Mouse (Mus musculus): Measurements from ENCODE around the gene Drosha. TPM values are rescaled to one million over a fixed set of nuclear protein-coding genes. Genes with fewer than 3 reads are reported as not detected.

Gene Drosha
- polyA plus RNA-seq, 1 experiment from 2014 or later, result 66.8 TPM

GRCm38 (mm10) chr15:12876266-12876665 lies 51.7 kb downstream of the Drosha start:
- 98% methylated on average over 2 of the region's 2 CpGs for WGBS
- H3K9me3 ChIP-seq, result no peaks in the 10 kb centered on the region
- H3K4me1 ChIP-seq (replicated peaks), result no peaks in the 10 kb centered on the region
- peaks cover 90% of the 10 kb centered on the region for H3K36me3 ChIP-seq
- H3K27me3 ChIP-seq (ENCODE audit: insufficient read depth, poor library complexity, severe bottlenecking), result no peaks in the 10 kb centered on the region
- H3K27ac ChIP-seq, result no peak overlapping the region
- H3K4me3 ChIP-seq, result no peak overlapping the region
- DNase-seq (ENCODE audit: low spot score), result no peak

DNA sequence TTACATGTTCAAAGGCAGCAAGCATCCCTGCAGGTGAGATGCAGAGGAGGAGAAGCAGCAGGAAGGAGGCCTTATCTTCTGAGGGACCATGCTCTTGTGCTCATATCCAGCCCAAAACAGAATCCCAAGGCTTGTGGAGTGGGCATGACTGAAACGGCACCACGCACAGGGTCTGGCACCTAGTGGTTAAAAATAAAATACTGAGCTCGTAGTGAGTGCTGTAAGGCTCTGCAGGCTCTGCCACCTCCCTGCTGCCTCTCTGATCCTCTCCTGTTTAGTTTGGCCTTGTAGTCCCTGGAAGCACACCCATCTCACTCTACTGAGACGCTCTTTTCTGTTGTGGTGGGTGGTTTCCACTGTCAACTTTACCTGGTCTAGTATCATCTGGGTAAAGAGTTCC lies 52.3 kb downstream of the Drosha start:
- no peak for DNase-seq (ENCODE audit: low spot score)
- no peak overlapping the region for H3K27ac ChIP-seq
- peaks cover 90% of the 10 kb centered on the region for H3K36me3 ChIP-seq
- H3K4me3 ChIP-seq, result no peak overlapping the region
- no peaks in the 10 kb centered on the region for H3K27me3 ChIP-seq (ENCODE audit: insufficient read depth, poor library complexity, severe bottlenecking)
- 95% methylated on average over 4 of the region's 4 CpGs for WGBS
- no peaks in the 10 kb centered on the region for H3K4me1 ChIP-seq (replicated peaks)
- H3K9me3 ChIP-seq, result no peaks in the 10 kb centered on the region

- WGBS, result 95% methylated on average over 12 of the region's 12 CpGs
These were observed 53.3 kb downstream of the Drosha start for GRCm38 (mm10) chr15:12877934-12878333.

DNA sequence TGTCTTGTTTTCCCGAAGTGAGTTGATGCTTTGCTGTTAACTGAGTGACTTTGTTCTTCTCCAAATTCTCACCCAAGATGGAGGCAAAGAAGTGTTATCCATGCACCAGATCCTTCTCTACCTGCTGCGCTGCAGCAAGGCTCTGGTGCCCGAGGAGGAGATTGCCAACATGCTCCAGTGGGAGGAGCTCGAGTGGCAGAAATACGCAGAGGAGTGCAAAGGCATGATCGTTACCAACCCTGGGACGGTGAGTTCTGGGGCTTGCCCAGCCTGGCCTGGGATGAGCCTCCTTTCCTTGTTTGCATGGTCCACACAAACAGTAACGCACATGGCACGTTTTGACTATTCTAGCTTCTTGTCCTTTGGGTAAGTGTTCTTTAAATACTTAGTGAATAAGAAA lies 54.0 kb downstream of the Drosha start:
- no peak overlapping the region for H3K4me3 ChIP-seq
- no peaks in the 10 kb centered on the region for H3K4me1 ChIP-seq (replicated peaks)
- H3K27ac ChIP-seq, result no peak overlapping the region
- H3K9me3 ChIP-seq, result no peaks in the 10 kb centered on the region
- 93% methylated on average over 9 of the region's 9 CpGs for WGBS
- H3K27me3 ChIP-seq (ENCODE audit: insufficient read depth, poor library complexity, severe bottlenecking), result no peaks in the 10 kb centered on the region
- no peak for DNase-seq (ENCODE audit: low spot score)
- H3K36me3 ChIP-seq, result peaks cover 96% of the 10 kb centered on the region

More at GRCm38 (mm10) chr15:12877934-12878333, 53.3 kb downstream of the Drosha start:
- no peak for DNase-seq (ENCODE audit: low spot score)
- Histone ChIP-seq H3K27ac (no peak overlapping the region), H3K4me1 (replicated peaks) (no peaks in the 10 kb centered on the region), H3K4me3 (no peak overlapping the region), H3K9me3 (no peaks in the 10 kb centered on the region), H3K27me3 (ENCODE audit: insufficient read depth, poor library complexity, severe bottlenecking) (no peaks in the 10 kb centered on the region), H3K36me3 (peaks cover 96% of the 10 kb centered on the region)

- Histone ChIP-seq H3K4me3 (no peak overlapping the region), H3K4me1 (replicated peaks) (no peaks in the 10 kb centered on the region), H3K27ac (no peak overlapping the region), H3K9me3 (no peaks in the 10 kb centered on the region), H3K27me3 (ENCODE audit: insufficient read depth, poor library complexity, severe bottlenecking) (no peaks in the 10 kb centered on the region), H3K36me3 (peaks cover 97% of the 10 kb centered on the region)
- no peak for DNase-seq (ENCODE audit: low spot score)
- 95% methylated on average over 8 of the region's 8 CpGs for WGBS
These were observed 55.3 kb downstream of the Drosha start for GRCm38 (mm10) chr15:12879937-12880336.

DNA sequence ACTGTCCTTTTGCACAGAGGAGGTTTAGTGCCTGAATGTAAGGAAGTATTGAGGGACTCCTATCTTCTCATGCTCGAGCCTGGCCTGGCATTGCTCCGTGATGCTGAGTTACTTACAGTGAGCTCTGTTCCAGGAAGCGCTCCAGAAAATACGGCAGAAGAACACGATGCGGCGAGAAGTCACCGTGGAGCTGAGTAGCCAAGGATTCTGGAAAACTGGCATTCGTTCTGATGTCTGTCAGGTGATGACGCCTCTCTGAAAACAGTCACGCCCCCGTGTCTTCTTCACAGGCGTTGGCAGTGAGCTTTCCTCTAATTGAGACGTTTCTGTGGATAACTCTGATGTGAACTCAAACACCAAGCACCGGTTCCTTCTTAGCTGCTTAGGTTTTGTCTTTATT lies 60.2 kb downstream of the Drosha start:
- no peak overlapping the region for H3K27ac ChIP-seq
- no peaks in the 10 kb centered on the region for H3K27me3 ChIP-seq (ENCODE audit: insufficient read depth, poor library complexity, severe bottlenecking)
- no peaks in the 10 kb centered on the region for H3K9me3 ChIP-seq
- peaks cover 99% of the 10 kb centered on the region for H3K36me3 ChIP-seq
- WGBS, result 94% methylated on average over 15 of the region's 15 CpGs
- no peak for DNase-seq (ENCODE audit: low spot score)
- no peaks in the 10 kb centered on the region for H3K4me1 ChIP-seq (replicated peaks)
- H3K4me3 ChIP-seq, result no peak overlapping the region

- Histone ChIP-seq H3K4me1 (replicated peaks) (no peaks in the 10 kb centered on the region), H3K9me3 (no peaks in the 10 kb centered on the region), H3K27me3 (ENCODE audit: insufficient read depth, poor library complexity, severe bottlenecking) (no peaks in the 10 kb centered on the region), H3K27ac (no peak overlapping the region), H3K4me3 (no peak overlapping the region), H3K36me3 (peaks cover 99% of the 10 kb centered on the region)
- DNase-seq (ENCODE audit: low spot score), result no peak
- WGBS, result 96% methylated on average over 11 of the region's 11 CpGs
These were observed 60.7 kb downstream of the Drosha start for GRCm38 (mm10) chr15:12885361-12885760.

DNA sequence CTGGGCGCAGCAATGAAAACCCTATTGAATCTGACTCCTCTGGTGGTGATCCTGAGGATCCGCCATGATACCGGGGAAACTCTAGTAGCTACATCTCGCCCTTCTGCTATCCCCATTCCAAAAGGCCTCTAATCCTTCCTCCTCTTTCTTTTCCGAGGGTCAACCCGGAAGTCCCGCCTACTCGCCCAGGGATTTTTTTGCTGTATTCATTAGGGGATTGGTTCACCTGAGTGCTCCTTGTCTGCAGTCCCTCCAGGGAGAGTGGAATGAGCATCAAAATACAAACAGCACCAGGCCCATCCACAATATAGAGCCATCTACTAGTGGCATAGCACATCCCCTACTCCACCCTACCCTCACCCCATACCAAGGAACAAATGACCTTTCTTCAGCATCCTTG lies 62.6 kb downstream of the Drosha start:
- Histone ChIP-seq H3K27ac (no peak overlapping the region), H3K9me3 (no peaks in the 10 kb centered on the region), H3K36me3 (peaks cover 100% of the 10 kb centered on the region), H3K27me3 (ENCODE audit: insufficient read depth, poor library complexity, severe bottlenecking) (no peaks in the 10 kb centered on the region), H3K4me1 (replicated peaks) (no peaks in the 10 kb centered on the region), H3K4me3 (no peak overlapping the region)
- WGBS, result 95% methylated on average over 8 of the region's 8 CpGs
- DNase-seq (ENCODE audit: low spot score), result no peak

- Histone ChIP-seq H3K9me3 (no peaks in the 10 kb centered on the region), H3K4me1 (replicated peaks) (no peaks in the 10 kb centered on the region), H3K4me3 (no peak overlapping the region), H3K27ac (no peak overlapping the region), H3K27me3 (ENCODE audit: insufficient read depth, poor library complexity, severe bottlenecking) (no peaks in the 10 kb centered on the region), H3K36me3 (peaks cover 95% of the 10 kb centered on the region)
- DNase-seq (ENCODE audit: low spot score), result no peak
- WGBS, result 91% methylated on average over 4 of the region's 4 CpGs
These were observed 63.7 kb downstream of the Drosha start for GRCm38 (mm10) chr15:12888312-12888711.

DNA sequence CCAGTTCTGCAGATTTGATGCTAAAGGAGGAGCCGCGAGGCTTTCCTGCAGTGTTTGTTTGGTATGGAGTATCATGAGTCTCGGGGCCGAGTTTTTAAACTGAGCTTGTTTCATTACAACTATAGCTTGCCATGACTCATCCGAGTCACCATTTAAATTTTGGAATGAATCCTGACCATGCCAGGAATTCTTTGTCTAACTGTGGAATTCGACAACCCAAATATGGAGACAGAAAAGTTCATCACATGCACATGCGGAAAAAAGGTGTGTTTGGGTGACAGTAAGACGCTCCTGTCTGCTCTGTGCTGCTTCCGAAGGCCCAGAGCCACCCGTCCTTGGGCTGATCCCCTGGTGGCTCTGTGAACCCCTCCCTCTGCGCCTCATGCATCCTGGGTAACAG lies 65.3 kb downstream of the Drosha start:
- Histone ChIP-seq H3K9me3 (no peaks in the 10 kb centered on the region), H3K4me3 (no peak overlapping the region), H3K4me1 (replicated peaks) (no peaks in the 10 kb centered on the region), H3K27me3 (ENCODE audit: insufficient read depth, poor library complexity, severe bottlenecking) (no peaks in the 10 kb centered on the region), H3K27ac (no peak overlapping the region), H3K36me3 (peaks cover 95% of the 10 kb centered on the region)
- no peak for DNase-seq (ENCODE audit: low spot score)
- 95% methylated on average over 11 of the region's 11 CpGs for WGBS

DNA sequence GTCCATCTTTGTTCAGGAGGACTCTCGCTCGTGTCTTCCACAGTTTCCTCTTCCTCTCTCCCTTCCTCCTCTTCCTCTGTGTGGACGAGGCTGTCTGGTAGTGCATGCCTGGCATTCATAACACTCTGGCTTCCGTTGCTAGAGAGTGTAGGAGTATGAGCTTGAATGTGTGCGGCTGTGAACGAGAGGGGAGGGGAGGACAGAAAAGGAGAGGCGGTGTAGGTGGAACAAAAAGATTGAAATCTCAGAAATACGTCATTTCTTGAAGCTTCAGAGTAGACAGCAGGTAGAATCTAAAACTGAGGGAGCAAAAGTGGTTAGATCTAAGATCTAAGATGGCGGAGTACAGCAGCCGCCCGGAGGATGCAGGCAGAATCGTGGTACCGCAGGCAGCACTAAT lies 70.8 kb downstream of the Drosha start:
- 95% methylated on average over 13 of the region's 13 CpGs for WGBS
- H3K4me1 ChIP-seq (replicated peaks), result no peaks in the 10 kb centered on the region
- H3K4me3 ChIP-seq, result no peak overlapping the region
- H3K9me3 ChIP-seq, result no peaks in the 10 kb centered on the region
- no peak for DNase-seq (ENCODE audit: low spot score)
- peaks cover 92% of the 10 kb centered on the region for H3K36me3 ChIP-seq
- H3K27me3 ChIP-seq (ENCODE audit: insufficient read depth, poor library complexity, severe bottlenecking), result no peaks in the 10 kb centered on the region
- no peak overlapping the region for H3K27ac ChIP-seq

DNA sequence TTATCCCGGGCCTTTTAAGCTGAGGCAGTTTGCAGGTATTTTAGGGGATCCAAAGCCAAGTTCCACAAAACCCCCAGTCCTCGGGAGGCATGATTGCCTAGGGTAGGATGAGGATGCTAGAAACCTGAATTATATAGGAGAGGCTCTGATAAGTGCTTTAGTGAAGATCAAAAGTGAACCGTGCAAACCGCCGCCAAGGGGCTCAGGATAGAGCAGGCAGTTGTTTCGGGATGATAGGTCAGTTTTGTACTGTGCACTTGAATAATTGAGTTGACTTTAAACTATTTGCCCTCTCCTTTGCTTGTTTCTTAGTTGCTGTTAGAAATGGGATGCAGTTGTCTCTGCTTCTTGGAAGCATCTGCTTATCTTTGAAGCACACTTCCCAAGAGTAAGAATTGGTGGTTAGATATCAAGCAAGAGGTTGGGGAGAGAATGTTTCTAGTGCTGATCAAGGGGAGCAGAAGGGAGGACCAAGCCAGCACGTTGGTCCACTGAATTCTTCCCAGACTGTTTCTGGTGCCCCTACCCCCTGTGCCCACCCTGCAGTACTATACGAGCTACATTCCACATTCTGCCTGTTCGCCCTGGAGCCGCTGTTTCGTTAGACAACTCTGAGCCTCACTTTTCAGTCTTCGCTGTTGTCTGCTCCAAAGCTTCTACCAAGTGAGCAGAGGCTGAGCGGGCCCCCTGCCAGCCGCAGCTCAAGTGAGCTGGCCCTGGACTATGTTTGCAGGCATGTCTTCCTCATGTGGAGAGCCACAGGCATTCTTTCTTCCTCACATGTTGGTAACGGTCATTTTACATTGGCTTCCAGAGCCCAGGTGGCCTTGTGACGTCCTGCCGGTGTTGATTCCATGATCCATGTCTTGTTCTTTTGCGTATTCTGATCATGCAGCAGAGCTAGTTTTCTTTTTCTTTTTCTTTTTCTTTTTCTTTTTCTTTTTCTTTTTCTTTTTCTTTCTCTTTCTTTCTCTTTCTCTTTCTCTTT lies 71.7 kb downstream of the Drosha start:
- Histone ChIP-seq H3K36me3 (peaks cover 92% of the 10 kb centered on the region), H3K27me3 (ENCODE audit: insufficient read depth, poor library complexity, severe bottlenecking) (no peaks in the 10 kb centered on the region)
- 94% methylated on average over 18 of the region's 18 CpGs for WGBS

GRCm38 (mm10) chr15:12897831-12898230 lies 73.2 kb downstream of the Drosha start:
- 92% methylated on average over 8 of the region's 8 CpGs for WGBS
- Histone ChIP-seq H3K27ac (no peak overlapping the region), H3K4me1 (replicated peaks) (no peaks in the 10 kb centered on the region), H3K36me3 (peaks cover 97% of the 10 kb centered on the region), H3K4me3 (no peak overlapping the region), H3K27me3 (ENCODE audit: insufficient read depth, poor library complexity, severe bottlenecking) (no peaks in the 10 kb centered on the region), H3K9me3 (no peaks in the 10 kb centered on the region)
- no peak for DNase-seq (ENCODE audit: low spot score)

More for the DNA sequence above, 71.7 kb downstream of the Drosha start:
- Histone ChIP-seq H3K27ac (no peak overlapping the region), H3K4me3 (no peak overlapping the region), H3K9me3 (no peaks in the 10 kb centered on the region), H3K4me1 (replicated peaks) (no peaks in the 10 kb centered on the region)
- DNase-seq (ENCODE audit: low spot score), result no peak

All from hindbrain, embryonic 10.5 days (tissue).